Mouse (Mus musculus): ENCODE results near the gene Frat1. TPM values are rescaled to one million over a fixed set of nuclear protein-coding genes. Genes with fewer than 3 reads are reported as not detected.

Frat1 gene
- polyA plus RNA-seq, 1 experiment, result 2.3 TPM

GRCm38 (mm10) chr19:41810074-41810473 lies 19.7 kb upstream of the Frat1 start:
- Histone ChIP-seq H3K27me3 (ENCODE audit: control insufficient read depth) (no peaks in the 10 kb centered on the region), H3K4me3 (replicated peaks) (no peak overlapping the region), H3K9me3 (ENCODE audit: control insufficient read depth, low read length) (peaks cover 11% of the 10 kb centered on the region), H3K36me3 (ENCODE audit: control insufficient read depth) (peaks cover 12% of the 10 kb centered on the region), H3K4me1 (ENCODE audit: control insufficient read depth) (peaks cover 58% of the 10 kb centered on the region)
- TF ChIP-seq GATA1 (IDR thresholded peaks at IDR 0.05; ENCODE audit: low read length), result no peak
- TF ChIP-seq TAL1 (IDR thresholded peaks at IDR 0.05; ENCODE audit: low read length), result no peak

- H3K27me3 ChIP-seq (ENCODE audit: control insufficient read depth), result no peaks in the 10 kb centered on the region
- no peak overlapping the region for H3K4me3 ChIP-seq (replicated peaks)
- no peak for TF ChIP-seq GATA1 (IDR thresholded peaks at IDR 0.05; ENCODE audit: low read length)
- peaks cover 56% of the 10 kb centered on the region for H3K4me1 ChIP-seq (ENCODE audit: control insufficient read depth)
- peaks cover 2% of the 10 kb centered on the region for H3K36me3 ChIP-seq (ENCODE audit: control insufficient read depth)
- H3K9me3 ChIP-seq (ENCODE audit: control insufficient read depth, low read length), result peaks cover 3% of the 10 kb centered on the region; the same call in 1 of the 2 replicates
These were observed 17.2 kb upstream of the Frat1 start for GRCm38 (mm10) chr19:41812525-41812924.

GRCm38 (mm10) chr19:41813374-41813773 lies 16.4 kb upstream of the Frat1 start:
- no peak for TF ChIP-seq GATA1 (IDR thresholded peaks at IDR 0.05; ENCODE audit: low read length)
- no peak for TF ChIP-seq TAL1 (IDR thresholded peaks at IDR 0.05; ENCODE audit: low read length)
- Histone ChIP-seq H3K4me3 (replicated peaks) (no peak overlapping the region), H3K9me3 (ENCODE audit: control insufficient read depth, low read length) (peaks cover 3% of the 10 kb centered on the region; the same call in 1 of the 2 replicates), H3K36me3 (ENCODE audit: control insufficient read depth) (peaks cover 2% of the 10 kb centered on the region), H3K4me1 (ENCODE audit: control insufficient read depth) (peaks cover 48% of the 10 kb centered on the region), H3K27me3 (ENCODE audit: control insufficient read depth) (no peaks in the 10 kb centered on the region)

- Histone ChIP-seq H3K9me3 (ENCODE audit: control insufficient read depth, low read length) (peaks cover 3% of the 10 kb centered on the region; the same call in 1 of the 2 replicates), H3K36me3 (ENCODE audit: control insufficient read depth) (peaks cover 2% of the 10 kb centered on the region), H3K4me3 (replicated peaks) (no peak overlapping the region), H3K27me3 (ENCODE audit: control insufficient read depth) (no peaks in the 10 kb centered on the region), H3K4me1 (ENCODE audit: control insufficient read depth) (peaks cover 42% of the 10 kb centered on the region)
- TF ChIP-seq GATA1 (IDR thresholded peaks at IDR 0.05; ENCODE audit: low read length) (no peak), TAL1 (IDR thresholded peaks at IDR 0.05; ENCODE audit: low read length) (no peak)
These were observed 13.4 kb upstream of the Frat1 start for GRCm38 (mm10) chr19:41816410-41816809.

- Histone ChIP-seq H3K4me3 (replicated peaks) (no peak overlapping the region), H3K4me1 (ENCODE audit: control insufficient read depth) (peaks cover 44% of the 10 kb centered on the region), H3K9me3 (ENCODE audit: control insufficient read depth, low read length) (peaks cover 3% of the 10 kb centered on the region; the same call in 1 of the 2 replicates), H3K27me3 (ENCODE audit: control insufficient read depth) (no peaks in the 10 kb centered on the region), H3K36me3 (ENCODE audit: control insufficient read depth) (peaks cover 2% of the 10 kb centered on the region)
- TF ChIP-seq TAL1 (IDR thresholded peaks at IDR 0.05; ENCODE audit: low read length), result no peak
- TF ChIP-seq GATA1 (IDR thresholded peaks at IDR 0.05; ENCODE audit: low read length), result no peak
These were observed 12.9 kb upstream of the Frat1 start for GRCm38 (mm10) chr19:41816915-41817314.

- H3K4me1 ChIP-seq (ENCODE audit: control insufficient read depth), result peaks cover 43% of the 10 kb centered on the region
- TF ChIP-seq TAL1 (IDR thresholded peaks at IDR 0.05; ENCODE audit: low read length) (no peak), GATA1 (IDR thresholded peaks at IDR 0.05; ENCODE audit: low read length) (no peak)
- peaks cover 2% of the 10 kb centered on the region for H3K36me3 ChIP-seq (ENCODE audit: control insufficient read depth)
- no peak overlapping the region for H3K4me3 ChIP-seq (replicated peaks)
- no peaks in the 10 kb centered on the region for H3K27me3 ChIP-seq (ENCODE audit: control insufficient read depth)
- peaks cover 3% of the 10 kb centered on the region; the same call in 1 of the 2 replicates for H3K9me3 ChIP-seq (ENCODE audit: control insufficient read depth, low read length)
These were observed 12.4 kb upstream of the Frat1 start for GRCm38 (mm10) chr19:41817325-41817724.

GRCm38 (mm10) chr19:41818749-41819148 lies 11.0 kb upstream of the Frat1 start:
- H3K4me1 ChIP-seq (ENCODE audit: control insufficient read depth), result peaks cover 41% of the 10 kb centered on the region

GRCm38 (mm10) chr19:41821436-41821835 lies 8.3 kb upstream of the Frat1 start:
- no peak for TF ChIP-seq TAL1 (IDR thresholded peaks at IDR 0.05; ENCODE audit: low read length)
- TF ChIP-seq GATA1 (IDR thresholded peaks at IDR 0.05; ENCODE audit: low read length), result no peak

More at GRCm38 (mm10) chr19:41818749-41819148, 11.0 kb upstream of the Frat1 start:
- Histone ChIP-seq H3K27me3 (ENCODE audit: control insufficient read depth) (no peaks in the 10 kb centered on the region), H3K36me3 (ENCODE audit: control insufficient read depth) (peaks cover 1% of the 10 kb centered on the region), H3K4me3 (replicated peaks) (no peak overlapping the region), H3K9me3 (ENCODE audit: control insufficient read depth, low read length) (peaks cover 2% of the 10 kb centered on the region; the same call in 1 of the 2 replicates)
- TF ChIP-seq TAL1 (IDR thresholded peaks at IDR 0.05; ENCODE audit: low read length), result no peak
- no peak for TF ChIP-seq GATA1 (IDR thresholded peaks at IDR 0.05; ENCODE audit: low read length)

GRCm38 (mm10) chr19:41822589-41822988 lies 7.2 kb upstream of the Frat1 start:
- no peak overlapping the region for H3K4me3 ChIP-seq (replicated peaks)
- H3K36me3 ChIP-seq (ENCODE audit: control insufficient read depth), result no peaks in the 10 kb centered on the region
- peaks cover 38% of the 10 kb centered on the region for H3K4me1 ChIP-seq (ENCODE audit: control insufficient read depth)
- no peaks in the 10 kb centered on the region for H3K9me3 ChIP-seq (ENCODE audit: control insufficient read depth, low read length)
- no peaks in the 10 kb centered on the region for H3K27me3 ChIP-seq (ENCODE audit: control insufficient read depth)
- TF ChIP-seq TAL1 (IDR thresholded peaks at IDR 0.05; ENCODE audit: low read length), result no peak
- no peak for TF ChIP-seq GATA1 (IDR thresholded peaks at IDR 0.05; ENCODE audit: low read length)

More at GRCm38 (mm10) chr19:41821436-41821835, 8.3 kb upstream of the Frat1 start:
- Histone ChIP-seq H3K36me3 (ENCODE audit: control insufficient read depth) (no peaks in the 10 kb centered on the region), H3K4me1 (ENCODE audit: control insufficient read depth) (peaks cover 47% of the 10 kb centered on the region), H3K4me3 (replicated peaks) (no peak overlapping the region), H3K27me3 (ENCODE audit: control insufficient read depth) (no peaks in the 10 kb centered on the region), H3K9me3 (ENCODE audit: control insufficient read depth, low read length) (no peaks in the 10 kb centered on the region)

GRCm38 (mm10) chr19:41824950-41825349 lies 4.8 kb upstream of the Frat1 start:
- no peaks in the 10 kb centered on the region for H3K36me3 ChIP-seq (ENCODE audit: control insufficient read depth)
- no peak overlapping the region for H3K4me3 ChIP-seq (replicated peaks)
- peaks cover 54% of the 10 kb centered on the region for H3K4me1 ChIP-seq (ENCODE audit: control insufficient read depth)
- TF ChIP-seq GATA1 (IDR thresholded peaks at IDR 0.05; ENCODE audit: low read length), result no peak
- no peak for TF ChIP-seq TAL1 (IDR thresholded peaks at IDR 0.05; ENCODE audit: low read length)
- H3K9me3 ChIP-seq (ENCODE audit: control insufficient read depth, low read length), result no peaks in the 10 kb centered on the region
- H3K27me3 ChIP-seq (ENCODE audit: control insufficient read depth), result no peaks in the 10 kb centered on the region

Data from erythroblast, embryonic 14.5 days (primary cell).